Mouse (Mus musculus) left cerebral cortex, postnatal 10 days (tissue): ENCODE results near the gene Golgb1. TPM values are rescaled to one million over a fixed set of nuclear protein-coding genes. Genes with fewer than 3 reads are reported as not detected.

Experiments
- DNase-seq, 2 experiments: peaks; one replicate each; pipeline ENCODE4 v3.0.0; 2021 to 2022; ENCODE audit warnings: low spot score in 2 of 2, mixed read lengths in 1 of 2; ENCODE audit errors: extremely low spot score in 1 of 2
- intact Hi-C: fragments of 180-260 bp; cut with DNase I; formaldehyde crosslinking; loops from one replicate; pipeline ENCODE4 v1.15.1; 2025
- total RNA-seq, 2 experiments: library from RNA; stranded (reverse); gene quantifications; 2 replicates each; pipeline ENCODE4 v1.2.3; 2021

The Golgb1 gene
- total RNA-seq, 2 experiments from 2014 or later: 50.3 to 60.5 TPM

DNA sequence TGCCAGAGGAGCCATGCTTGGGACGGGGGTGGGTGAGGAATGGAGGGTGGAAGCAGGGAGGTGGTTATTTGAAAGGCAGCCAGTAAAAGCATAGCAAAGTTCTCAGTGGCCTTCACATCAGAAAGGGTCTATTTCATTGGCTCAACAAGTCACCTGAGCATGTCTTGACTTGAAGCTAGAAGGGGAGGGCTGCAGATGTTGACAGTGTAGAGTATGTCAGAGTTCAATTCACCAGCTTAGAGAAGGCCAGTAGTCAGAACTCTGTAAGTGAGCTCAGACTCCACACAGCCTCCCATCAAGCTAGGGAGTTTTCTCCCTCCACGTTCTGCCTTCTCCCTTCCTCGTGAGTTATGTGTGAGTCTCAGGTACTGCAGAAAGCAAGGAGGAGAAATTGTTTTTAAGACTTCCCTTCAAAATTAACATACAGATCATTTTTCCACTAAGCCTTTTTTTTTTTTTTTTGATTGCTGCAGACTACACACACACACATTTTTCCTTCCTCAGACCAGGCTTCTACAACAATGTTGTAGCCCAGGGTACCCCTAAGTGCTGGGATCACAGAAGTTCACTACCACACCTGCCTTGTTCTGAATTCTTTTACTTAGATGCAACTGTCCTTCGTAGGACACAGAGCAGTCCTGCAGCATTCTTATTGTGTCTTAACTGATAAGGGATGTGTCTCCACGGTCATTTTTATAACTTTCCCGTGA is 59.3 kb downstream of the Golgb1 start:
- no peak for DNase-seq
- intact Hi-C loops: no loop called here

DNA sequence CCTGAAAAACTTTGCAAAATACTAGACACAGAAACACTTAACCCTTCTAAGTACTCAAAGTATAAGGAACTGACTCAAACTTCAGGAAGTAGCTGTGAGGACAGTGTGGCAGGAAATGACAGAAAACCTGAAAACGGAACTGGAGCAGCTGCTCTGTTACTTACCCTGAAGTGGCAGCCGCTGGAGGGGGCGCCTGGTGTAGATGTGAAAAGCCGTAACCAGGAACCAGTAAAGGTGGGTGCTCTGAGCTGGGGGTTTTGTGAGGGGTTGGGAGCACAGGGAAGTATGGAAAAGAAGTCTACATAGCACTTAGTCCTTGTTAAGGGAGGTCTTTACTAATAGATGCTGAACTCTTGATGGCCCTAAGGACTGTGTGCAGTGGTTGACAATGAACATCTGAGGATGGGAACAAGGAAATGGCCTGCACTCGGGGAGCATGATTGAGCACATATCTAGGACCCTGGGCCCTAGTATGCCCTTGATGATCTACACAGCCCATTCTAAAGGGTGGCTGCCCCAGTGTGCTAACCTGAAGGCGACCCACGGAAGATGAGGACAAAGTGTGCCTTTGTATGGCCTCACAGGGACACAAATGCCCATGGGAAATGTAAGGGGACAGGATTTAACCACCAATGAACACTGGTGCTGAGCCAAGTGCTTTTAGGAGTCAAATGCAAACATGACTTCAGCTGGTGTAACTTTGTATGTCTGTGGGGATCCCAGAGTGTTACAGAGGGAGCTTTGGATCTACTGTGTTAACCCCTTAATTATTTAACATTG is 60.1 kb downstream of the Golgb1 start, which contains the start of gene Hcls1:
Gene Hcls1 (plus strand): TSS at position 143 of the 780 bp plus-strand sequence.
- intact Hi-C loops: no loop called here
- DNase-seq: no peak

DNA sequence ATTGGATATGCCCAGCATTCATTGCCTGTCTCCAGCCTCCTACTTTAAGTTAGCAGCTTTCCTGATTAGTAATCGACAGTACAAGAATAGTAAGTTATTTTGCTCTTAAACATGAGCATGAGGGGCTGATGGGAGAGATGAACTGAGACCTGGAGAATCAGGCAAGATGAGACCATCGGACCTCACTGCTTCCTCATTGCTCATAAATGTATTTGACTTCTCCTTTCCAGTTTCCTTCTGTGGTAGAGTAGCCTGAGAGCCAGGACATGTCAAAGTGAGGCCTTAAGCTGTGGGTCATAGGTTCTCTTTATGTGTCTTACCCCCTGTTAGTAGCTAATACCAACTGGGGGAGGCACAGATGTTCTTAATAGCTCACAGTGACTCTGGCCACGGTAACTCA is 60.9 kb downstream of the Golgb1 start:
- intact Hi-C loops: no loop called here
- DNase-seq: no peak

DNA sequence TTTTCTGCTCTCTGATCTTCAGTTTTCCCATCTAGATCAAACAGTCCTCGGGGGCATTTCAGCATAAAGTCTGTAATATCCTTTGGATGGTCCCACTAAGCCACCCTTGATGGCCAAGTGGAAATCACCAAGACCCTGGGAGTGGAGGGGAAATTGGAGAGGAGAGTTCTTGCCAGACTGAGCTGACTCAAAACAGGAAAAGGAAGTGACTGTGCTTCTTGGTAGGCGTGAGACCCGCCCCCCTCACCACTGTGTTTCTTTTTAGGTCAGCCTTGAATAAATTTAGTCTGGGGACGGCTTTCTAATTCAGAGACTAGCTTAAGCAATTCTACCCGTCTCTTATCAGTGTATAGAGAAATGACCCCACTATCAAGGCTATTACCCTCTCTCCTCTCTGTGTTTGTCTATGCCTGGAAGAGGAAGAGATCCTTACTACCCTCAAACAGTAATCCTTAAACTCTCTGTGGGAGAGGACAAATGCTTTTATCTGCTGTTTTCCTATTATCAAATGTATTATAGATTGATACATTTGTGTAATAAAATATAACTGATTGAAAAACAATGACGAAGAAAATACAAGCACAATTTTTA is 66.3 kb downstream of the Golgb1 start:
- peak in 1 of 2 experiments; percentile 39 for DNase-seq
- intact Hi-C loops: no loop called here

DNA sequence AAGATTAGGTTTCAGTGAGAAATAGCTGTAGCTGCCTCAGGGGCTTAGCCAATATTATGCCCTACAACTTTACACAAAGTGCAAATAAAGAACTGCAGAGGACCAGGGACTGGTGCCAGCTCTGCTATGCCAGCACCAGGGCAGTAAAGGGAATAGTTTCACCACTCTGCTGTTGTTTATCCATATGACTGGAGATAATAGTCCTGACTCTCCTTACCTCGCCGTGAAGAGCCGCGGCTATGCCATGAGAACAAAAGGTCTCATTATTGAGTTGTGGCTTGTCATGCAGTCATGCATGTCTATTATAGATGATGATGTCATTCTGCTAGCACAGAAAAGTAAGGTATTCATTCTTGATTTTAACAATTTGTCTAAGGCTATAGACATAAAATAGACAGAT is 67.0 kb downstream of the Golgb1 start:
- intact Hi-C loops: no loop called here
- DNase-seq: no peak

DNA sequence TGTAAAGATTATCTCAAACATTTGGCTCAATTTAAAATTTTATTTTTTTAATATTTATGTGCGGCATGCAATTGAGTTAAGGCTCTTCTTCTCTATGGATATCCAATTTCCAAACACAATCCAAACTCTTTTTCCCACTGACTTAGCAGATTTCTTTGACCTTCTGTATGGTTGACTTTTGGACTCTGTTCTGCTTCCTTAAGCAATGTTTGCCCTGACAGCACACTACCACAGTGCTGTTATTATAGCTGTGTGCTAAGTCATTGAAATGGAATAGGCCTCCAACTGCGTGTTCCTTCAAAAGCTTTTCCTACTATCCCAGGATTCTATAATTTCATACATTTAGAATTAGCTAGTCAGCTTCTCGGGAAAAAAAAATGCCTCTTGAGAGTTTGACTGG is 68.7 kb downstream of the Golgb1 start:
- DNase-seq: no peak
- intact Hi-C loops: no loop called here

DNA sequence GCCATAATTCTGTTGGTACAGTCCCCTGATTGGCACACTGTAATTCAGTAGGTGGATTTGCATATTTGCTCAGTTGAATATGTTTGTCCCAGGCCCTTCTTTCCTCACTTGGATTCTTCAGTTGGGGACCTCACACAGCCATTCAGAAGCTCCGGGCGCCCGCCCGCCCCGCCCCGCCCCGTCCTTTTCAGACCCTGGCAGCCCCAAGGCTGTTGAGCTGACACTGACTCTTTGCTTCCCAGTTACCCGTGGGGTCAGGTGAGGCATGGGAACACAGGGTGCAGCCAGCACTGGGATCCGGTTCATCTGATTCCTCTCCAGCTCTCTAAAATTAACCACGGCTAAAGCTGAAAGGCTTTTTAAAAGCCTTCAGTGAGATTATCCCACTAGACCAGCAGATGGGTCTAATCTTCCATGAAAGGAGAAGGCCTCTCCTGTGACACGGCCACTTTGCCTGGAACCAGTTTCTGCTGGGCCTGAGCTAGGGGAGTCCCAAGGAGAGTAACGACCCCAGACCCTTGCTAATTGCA is 70.0 kb downstream of the Golgb1 start:
- intact Hi-C loops: no loop called here
- peak in 1 of 2 experiments; percentile 9 for DNase-seq

DNA sequence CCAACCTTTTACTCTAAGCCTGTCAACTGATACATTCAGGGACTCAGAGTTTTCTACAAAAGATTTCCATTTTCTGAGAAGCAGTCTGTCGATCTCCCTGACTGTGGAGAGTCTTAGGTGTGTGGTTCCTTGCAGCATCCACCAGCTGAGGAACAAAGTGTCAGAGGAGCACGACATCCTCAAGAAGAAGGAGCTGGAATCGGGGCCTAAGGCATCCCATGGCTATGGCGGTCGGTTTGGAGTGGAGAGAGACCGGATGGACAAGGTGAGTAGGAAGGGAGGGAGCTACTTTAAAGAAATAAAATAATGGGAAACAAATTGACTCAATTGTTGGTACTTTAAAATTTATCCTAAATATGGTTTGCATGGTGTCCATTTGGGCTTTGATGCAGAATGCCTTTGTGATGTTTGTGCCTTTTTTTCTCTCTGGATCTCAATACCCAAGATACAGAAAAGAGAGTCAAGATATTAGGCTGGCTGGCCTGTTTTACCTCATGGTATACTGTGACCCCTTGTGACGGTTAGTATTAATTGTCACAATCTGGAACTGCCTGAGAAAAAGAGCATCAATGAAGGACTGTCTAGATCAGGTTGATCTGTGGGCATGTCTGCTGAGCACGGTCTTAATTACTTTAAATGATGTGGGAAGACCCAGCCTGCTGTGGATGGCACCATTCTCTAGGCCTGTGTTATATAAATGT is 71.7 kb downstream of the Golgb1 start:
- no peak for DNase-seq
- intact Hi-C loops: no loop called here

DNA sequence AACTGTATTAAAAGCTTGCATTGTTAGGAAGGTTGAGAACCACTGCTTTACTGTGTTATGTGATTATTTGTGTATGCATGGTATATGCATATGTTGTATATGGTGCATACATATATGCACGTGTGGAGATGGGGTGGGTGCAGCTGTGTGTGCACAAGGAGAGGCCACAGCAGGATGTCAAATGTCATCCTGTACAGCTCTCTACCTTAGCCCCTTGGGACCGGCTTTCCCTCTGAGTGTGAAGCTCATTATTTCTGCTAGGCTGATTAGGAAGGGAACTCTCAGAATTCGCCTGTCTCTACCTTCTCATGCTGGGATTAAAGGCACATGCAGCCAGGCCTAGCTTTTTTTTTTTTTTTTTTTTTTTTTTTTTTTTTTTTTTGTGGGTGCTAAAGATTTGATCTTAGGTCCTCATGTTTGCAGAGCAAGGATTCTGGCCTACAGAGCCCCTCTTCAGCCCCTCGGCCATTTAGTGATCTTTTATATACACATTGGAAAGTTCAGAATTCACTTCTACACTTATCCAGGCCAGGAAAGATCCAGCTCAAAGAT is 72.8 kb downstream of the Golgb1 start:
- intact Hi-C loops: no loop called here
- DNase-seq: no peak

DNA sequence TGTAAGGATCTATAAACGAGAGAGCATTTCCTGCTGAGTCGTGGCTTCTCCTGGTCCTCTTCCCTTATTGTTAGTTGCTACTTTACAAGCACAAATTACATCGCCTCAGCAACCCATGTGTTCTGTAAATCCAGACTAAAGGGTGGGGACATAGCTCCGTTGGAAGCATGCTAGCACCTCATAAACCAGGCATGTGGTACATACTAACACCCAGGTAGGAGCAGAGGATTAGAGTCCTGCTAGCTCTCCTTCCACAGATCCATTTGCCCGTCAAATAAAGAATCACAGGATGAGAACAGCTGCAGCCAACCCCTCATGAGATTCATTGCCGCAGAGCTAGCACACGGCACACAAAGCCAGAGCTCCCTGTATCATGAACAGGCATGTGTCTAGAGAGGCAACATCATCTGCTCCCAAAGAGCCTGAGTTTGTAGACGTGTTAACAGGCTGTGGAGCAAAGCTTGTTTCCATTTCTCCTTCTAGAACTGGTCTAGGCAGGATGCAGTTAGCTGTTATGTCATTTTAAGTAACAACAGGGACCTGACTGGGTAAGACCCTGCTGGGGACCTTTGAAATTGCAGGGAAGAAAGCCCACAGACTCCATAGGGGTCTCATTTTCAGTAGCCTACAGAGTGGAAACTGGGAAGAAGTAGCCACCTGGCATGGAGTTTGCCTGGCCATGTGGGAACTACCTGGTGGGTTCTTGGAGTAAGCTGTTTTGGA is 74.8 kb downstream of the Golgb1 start:
- DNase-seq: no peak
- intact Hi-C loops: no loop called here

DNA sequence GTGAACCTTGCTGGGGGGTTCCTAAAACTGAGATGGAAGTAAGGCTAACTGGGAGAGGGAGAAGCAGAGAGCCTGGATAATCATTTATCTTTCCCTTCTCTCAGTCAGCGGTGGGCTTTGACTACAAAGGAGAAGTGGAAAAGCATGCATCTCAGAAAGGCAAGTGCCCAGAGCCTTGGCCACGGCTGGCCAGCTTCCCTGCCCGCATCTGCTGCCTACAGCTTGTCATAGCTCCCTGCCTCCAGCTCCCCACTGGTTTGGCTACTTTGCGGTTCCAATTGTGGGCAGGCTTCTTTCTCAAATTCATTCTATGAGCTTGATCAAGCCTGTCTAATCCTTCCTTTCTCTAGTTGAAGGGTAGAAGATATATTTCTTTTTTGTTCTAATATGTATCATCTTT is 76.1 kb downstream of the Golgb1 start:
- no peak for DNase-seq
- intact Hi-C loops: no loop called here

DNA sequence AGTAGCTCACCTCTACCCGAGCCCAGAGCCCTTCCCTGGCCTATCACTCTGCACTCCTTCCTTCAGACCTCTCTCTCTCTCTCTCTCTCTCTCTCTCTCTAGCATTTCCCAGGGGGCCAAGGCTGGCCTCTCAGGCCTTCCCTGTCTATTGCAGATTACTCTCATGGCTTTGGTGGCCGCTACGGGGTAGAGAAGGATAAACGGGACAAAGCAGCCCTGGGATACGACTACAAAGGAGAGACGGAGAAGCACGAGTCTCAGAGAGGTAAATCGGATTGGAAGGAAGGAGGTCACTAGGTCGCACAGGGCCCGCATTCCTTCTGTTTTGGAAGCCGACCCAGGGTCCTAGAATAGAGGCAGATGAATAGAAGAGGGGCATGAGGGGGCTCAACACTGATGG is 80.2 kb downstream of the Golgb1 start:
- intact Hi-C loops: no loop called here

DNA sequence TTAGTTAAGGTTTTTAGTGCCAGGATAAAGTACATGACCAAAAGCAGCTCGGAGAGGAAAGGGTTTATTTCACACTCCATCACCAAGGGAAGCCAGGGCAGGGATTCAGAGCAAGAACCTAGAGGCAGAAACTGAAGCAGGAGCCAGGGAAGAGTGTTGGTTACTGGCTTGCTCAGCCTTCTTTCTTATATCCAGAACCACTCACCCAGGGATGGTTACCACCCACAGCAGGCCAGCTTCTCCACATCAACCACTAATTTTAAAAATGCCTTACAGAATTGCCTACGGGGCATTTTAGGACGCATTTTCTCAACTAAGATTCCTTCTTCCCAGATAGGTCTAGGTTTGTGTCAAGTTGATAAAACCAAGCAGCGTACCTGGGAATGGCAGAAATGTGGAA is 88.5 kb downstream of the Golgb1 start:
- DNase-seq: no peak

More for the DNA sequence above, 80.2 kb downstream of the Golgb1 start:
- no peak for DNase-seq

DNA sequence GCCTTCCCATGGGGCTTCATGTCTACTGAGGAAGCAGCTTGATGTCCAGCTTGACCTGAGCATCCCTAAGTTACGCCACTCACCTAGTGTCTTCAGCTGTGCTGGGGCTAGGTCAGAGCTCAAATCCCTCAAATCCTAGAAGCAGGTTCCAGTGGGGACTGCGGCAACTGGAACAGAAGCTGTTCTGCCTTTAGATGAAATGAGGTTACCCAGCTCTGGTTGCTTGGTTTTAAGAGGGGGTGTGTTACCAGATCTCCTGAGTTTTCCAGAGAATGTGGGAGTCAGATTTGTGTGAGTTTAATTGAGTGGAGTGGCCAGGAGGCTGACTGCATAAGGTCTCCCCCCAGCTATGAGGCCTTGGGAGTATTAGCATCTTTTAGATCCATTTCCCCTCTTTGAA is 104.2 kb downstream of the Golgb1 start:
- intact Hi-C loops: no loop called here
- no peak for DNase-seq

More for the DNA sequence above, 88.5 kb downstream of the Golgb1 start:
- intact Hi-C loops: no loop called here

Other genes starting within 250 kb of the Golgb1 start
- gene Cd86, start 209.1 kb upstream of the Golgb1 start, total RNA-seq: 1 to 10 TPM; 1.1 to 1.2 TPM
- under 1 TPM; 0.24 to 0.39 TPM for gene Ildr1, start 181.2 kb upstream of the Golgb1 start, total RNA-seq
- 10 to 100 TPM; 35.1 to 35.7 TPM for gene Slc15a2, start 90.2 kb upstream of the Golgb1 start, total RNA-seq
- 10 to 100 TPM; 35.4 to 40.0 TPM for gene Iqcb1, start 46.8 kb upstream of the Golgb1 start, total RNA-seq
- gene Eaf2, start 137 bp upstream of the Golgb1 start, total RNA-seq: 1 to 10 TPM; 1.1 TPM
- gene Hcls1, start 59.8 kb downstream of the Golgb1 start, total RNA-seq: 1 to 10 TPM; 4.0 to 4.4 TPM
- gene Fbxo40, start 115.3 kb downstream of the Golgb1 start, total RNA-seq: under 1 TPM in 1 of 2 experiments, not detected in 1; 0.20 TPM
- 1 to 10 TPM; 2.4 to 3.2 TPM for gene Polq, start 136.6 kb downstream of the Golgb1 start, total RNA-seq